Mouse (Mus musculus): ENCODE measurements at regions not wholly inside any gene's neighbourhood (a gene's known extent, or its start where the extent isn't known, plus 50 kb on each side); places are given as distances from the start of the nearest gene placed in this dataset.
A peak's percentile ranks its signal among the peaks of the same experiment; 100 is the strongest.

DNA sequence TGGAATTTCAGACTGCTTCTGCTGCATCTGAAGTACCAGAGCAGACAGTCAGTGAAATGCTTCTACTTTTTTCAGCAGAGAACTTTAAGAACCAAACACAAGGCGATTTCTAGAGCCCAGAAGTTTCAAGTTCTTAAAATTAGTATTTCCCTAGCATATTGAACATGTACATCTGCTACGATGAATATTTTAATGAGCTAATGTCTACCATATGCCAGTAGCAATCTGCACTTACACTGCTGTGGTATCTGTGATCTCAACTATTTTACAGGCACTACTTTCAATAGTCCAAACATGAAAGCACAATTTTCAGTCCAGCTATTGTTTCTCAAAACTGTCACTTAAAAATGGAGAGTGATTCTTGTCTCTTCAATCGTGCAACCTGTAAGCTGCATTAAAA, 339.9 kb upstream of the Smc2 start:
- Histone ChIP-seq H3K27ac (no peak overlapping the region), H3K9ac (replicated peaks) (no peak overlapping the region), H3K36me3 (no peaks in the 10 kb centered on the region), H3K4me3 (replicated peaks) (no peak overlapping the region), H3K9me3 (no peaks in the 10 kb centered on the region), H3K4me1 (replicated peaks) (no peaks in the 10 kb centered on the region), H3K27me3 (no peaks in the 10 kb centered on the region), H3K4me2 (replicated peaks) (no peak overlapping the region)
- WGBS: 83% methylated on average over 3 of the region's 3 CpGs
- no peak for ATAC-seq

DNA sequence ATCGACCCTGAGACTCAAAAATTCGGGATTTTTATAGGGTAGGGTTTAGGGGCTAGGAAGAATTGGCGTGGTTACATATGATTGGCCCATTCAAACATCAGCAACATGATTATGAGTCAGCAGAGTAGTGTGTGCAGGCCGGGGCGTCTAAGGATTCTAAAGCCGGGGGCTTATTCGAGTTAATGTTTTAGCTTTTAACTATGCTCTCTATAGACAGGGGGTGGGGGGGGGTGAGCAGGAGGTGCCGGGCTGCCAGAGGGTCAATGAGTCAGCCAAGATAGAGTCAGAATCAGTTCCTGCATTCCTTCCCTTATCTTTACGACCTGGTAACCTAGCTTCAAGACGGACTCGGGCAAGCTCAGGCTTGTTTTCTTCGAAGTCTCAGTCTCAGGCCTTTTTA, 333.2 kb upstream of the Smc2 start:
- Histone ChIP-seq H3K9me3 (no peaks in the 10 kb centered on the region), H3K4me1 (replicated peaks) (no peaks in the 10 kb centered on the region), H3K4me2 (replicated peaks) (no peak overlapping the region), H3K36me3 (no peaks in the 10 kb centered on the region), H3K27ac (no peak overlapping the region), H3K9ac (replicated peaks) (no peak overlapping the region), H3K27me3 (no peaks in the 10 kb centered on the region), H3K4me3 (replicated peaks) (no peak overlapping the region)
- no peak for ATAC-seq
- 89% methylated on average over 12 of the region's 12 CpGs for WGBS

DNA sequence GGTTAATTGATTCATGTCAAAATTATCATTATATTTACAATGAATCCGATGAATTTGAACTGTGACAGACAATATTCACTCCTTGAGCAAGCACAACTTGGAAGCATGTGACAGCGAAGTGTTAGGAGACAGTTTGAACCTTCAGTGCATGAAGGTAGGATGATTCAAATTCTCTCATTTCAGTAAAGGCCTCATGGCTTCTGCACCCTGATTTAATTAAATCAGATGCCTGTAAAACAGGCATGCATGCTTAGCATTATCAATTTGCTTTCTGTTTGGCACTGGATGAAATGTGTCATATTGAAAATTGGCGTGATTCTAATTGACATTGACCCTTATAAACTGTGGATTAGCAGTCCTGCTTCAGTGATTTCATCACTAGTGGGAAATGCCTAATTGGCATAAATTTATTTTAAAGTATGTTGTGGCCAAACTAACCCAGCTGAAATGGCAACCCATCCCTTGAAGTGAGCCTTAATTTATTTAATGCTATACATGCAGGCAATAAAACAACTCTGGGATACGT, 321.2 kb upstream of the Smc2 start:
- H3K4me3 ChIP-seq (replicated peaks): no peak overlapping the region
- 76% methylated on average over 4 of the region's 4 CpGs for WGBS
- H3K27ac ChIP-seq: no peak overlapping the region
- H3K9ac ChIP-seq (replicated peaks): no peak overlapping the region
- H3K27me3 ChIP-seq: no peaks in the 10 kb centered on the region
- H3K36me3 ChIP-seq: no peaks in the 10 kb centered on the region
- no peaks in the 10 kb centered on the region for H3K4me1 ChIP-seq (replicated peaks)
- ATAC-seq: no peak
- no peak overlapping the region for H3K4me2 ChIP-seq (replicated peaks)
- no peaks in the 10 kb centered on the region for H3K9me3 ChIP-seq

DNA sequence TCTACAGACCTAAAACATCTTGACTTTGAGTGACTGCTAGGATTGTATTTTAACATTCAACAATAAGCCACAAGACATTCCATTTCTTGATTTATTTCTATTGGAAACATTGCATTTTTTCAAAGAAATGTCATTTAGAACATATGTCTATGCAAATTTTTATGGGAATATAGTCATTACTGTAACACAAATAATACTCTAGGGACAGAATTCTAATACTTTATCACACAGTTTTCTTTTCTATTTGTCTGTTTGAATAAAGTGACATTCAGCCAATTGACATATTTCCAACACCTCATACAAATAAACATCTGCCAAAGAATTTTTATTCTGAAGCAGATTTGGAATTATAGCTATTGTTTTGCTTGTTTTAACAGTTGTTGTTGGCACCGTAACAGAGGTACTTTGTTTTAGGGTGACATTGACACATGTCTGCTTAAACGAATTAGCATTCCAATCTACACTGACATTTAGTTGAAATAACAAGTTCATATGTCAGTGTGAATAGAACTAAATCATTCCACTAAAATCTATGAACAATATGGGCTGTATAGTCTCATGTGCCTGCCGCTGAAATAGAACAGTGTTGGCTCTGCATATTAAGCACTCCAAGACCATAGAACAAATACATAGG, 320.5 kb upstream of the Smc2 start:
- no peak overlapping the region for H3K27ac ChIP-seq
- no peaks in the 10 kb centered on the region for H3K4me1 ChIP-seq (replicated peaks)
- no peak for ATAC-seq
- H3K4me3 ChIP-seq (replicated peaks): no peak overlapping the region
- no peak overlapping the region for H3K9ac ChIP-seq (replicated peaks)
- H3K27me3 ChIP-seq: no peaks in the 10 kb centered on the region
- H3K4me2 ChIP-seq (replicated peaks): no peak overlapping the region
- WGBS: 68% methylated on average over 3 of the region's 3 CpGs
- no peaks in the 10 kb centered on the region for H3K36me3 ChIP-seq
- H3K9me3 ChIP-seq: no peaks in the 10 kb centered on the region

DNA sequence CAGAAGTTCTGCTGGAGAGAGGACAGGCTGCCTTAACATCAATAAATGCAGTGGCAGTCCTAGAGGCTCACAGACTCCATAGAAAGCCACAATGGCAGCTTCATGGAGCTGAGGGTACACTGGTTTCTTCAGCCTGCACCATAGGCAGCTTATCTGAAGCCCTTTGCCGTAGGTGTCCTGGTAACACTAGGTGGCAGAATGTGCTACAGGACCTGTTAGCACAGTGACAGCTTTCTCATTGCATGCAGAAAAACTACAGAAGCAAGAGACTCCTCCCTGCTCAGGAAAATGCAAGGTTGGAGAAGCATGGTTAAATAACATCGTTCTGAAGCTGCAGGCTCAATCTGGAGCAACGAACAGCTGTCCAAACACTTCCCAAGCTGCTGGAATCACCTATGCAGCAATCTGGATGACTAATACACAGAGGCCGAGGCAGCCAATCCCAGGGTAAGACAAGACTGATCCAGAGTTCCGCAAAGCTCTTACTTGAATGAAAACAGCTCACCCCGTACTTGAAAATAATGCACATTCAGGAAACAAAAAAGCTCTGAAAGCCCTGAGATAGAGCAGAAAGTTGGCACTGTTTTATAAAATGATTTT, 286.4 kb upstream of the Smc2 start:
- Histone ChIP-seq H3K27me3 (no peaks in the 10 kb centered on the region), H3K36me3 (no peaks in the 10 kb centered on the region), H3K27ac (no peak overlapping the region), H3K9ac (replicated peaks) (no peak overlapping the region), H3K4me1 (replicated peaks) (no peaks in the 10 kb centered on the region), H3K4me3 (replicated peaks) (no peak overlapping the region), H3K4me2 (replicated peaks) (no peak overlapping the region), H3K9me3 (no peaks in the 10 kb centered on the region)
- ATAC-seq: no peak
- 79% methylated on average over 6 of the region's 6 CpGs for WGBS

DNA sequence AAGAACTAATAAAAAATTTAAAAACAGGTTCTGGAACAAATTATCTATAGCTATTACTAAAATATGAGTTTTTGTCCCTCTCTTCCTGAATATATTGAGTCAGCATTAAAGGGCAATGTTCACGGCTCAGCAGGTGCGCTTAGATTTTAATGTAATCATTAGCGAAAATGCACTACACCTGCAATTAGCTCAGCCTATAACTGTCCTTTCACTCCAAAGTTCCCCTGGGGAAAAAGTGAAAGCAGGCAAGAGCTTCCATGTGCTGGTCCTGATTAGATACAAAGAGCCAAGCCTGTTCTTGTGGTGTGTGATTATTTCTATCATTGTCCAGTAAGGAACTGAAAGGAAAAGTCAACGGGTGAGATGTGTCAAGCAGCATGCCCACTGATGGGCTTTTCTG, 262.8 kb upstream of the Smc2 start:
- ATAC-seq: no peak
- Histone ChIP-seq H3K4me2 (replicated peaks) (no peak overlapping the region), H3K9ac (replicated peaks) (no peak overlapping the region), H3K4me1 (replicated peaks) (no peaks in the 10 kb centered on the region), H3K36me3 (no peaks in the 10 kb centered on the region), H3K27ac (no peak overlapping the region), H3K4me3 (replicated peaks) (no peak overlapping the region), H3K9me3 (no peaks in the 10 kb centered on the region), H3K27me3 (no peaks in the 10 kb centered on the region)
- 90% methylated on average over 4 of the region's 4 CpGs for WGBS

DNA sequence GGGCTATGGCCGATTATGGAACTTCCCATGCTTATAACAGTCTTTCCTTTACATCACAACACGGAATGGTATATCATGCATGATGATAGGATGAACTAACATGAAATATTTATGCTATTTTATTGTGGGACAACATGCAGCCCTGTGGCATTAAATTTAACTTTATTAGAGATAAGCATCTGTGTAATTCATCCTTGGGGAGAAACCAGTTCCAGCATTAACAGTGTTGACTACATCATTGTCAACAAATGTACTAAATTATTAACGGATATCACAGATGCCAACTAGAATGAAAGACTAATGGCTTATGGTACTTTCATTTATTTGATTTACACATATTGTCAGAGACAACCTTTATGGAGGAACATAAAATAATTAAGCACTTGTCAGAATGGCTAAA, 241.3 kb upstream of the Smc2 start:
- no peak overlapping the region for H3K4me2 ChIP-seq (replicated peaks)
- no peak overlapping the region for H3K4me3 ChIP-seq (replicated peaks)
- H3K9me3 ChIP-seq: no peaks in the 10 kb centered on the region
- no peak overlapping the region for H3K9ac ChIP-seq (replicated peaks)
- 81% methylated on average over 3 of the region's 3 CpGs for WGBS
- H3K27me3 ChIP-seq: no peaks in the 10 kb centered on the region
- no peak overlapping the region for H3K27ac ChIP-seq
- ATAC-seq: no peak
- H3K4me1 ChIP-seq (replicated peaks): no peaks in the 10 kb centered on the region
- no peaks in the 10 kb centered on the region for H3K36me3 ChIP-seq

DNA sequence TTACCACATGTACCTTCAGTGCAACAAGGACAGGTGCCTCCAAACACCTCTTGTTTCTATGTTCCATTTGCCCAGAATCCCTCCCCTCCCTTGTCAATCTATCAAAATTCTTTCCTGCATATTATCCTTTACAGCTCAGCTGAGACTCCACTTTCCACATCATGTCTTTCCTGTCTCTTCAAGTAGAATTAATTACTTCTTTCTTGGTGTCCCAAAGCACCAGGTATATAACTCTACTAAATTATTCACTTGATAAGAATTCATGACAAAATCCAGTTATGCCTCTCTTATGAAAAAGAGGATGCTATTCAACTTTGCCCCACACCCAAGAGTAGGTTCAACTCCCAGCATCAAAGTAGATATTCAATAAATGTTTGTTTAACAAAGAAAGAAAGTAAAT, 228.4 kb upstream of the Smc2 start:
- 0 out of 2 replicates have a peak, but pooled peaks cover 4% of the 10 kb centered on the region for H3K4me1 ChIP-seq (replicated peaks)
- no peak overlapping the region for H3K27ac ChIP-seq
- H3K36me3 ChIP-seq: no peaks in the 10 kb centered on the region
- H3K27me3 ChIP-seq: no peaks in the 10 kb centered on the region
- H3K9me3 ChIP-seq: no peaks in the 10 kb centered on the region
- no peak overlapping the region for H3K4me2 ChIP-seq (replicated peaks)
- no peak overlapping the region for H3K4me3 ChIP-seq (replicated peaks)
- no peak overlapping the region for H3K9ac ChIP-seq (replicated peaks)
- ATAC-seq: peak; percentile 40; the same call in 1 of the 2 replicates

DNA sequence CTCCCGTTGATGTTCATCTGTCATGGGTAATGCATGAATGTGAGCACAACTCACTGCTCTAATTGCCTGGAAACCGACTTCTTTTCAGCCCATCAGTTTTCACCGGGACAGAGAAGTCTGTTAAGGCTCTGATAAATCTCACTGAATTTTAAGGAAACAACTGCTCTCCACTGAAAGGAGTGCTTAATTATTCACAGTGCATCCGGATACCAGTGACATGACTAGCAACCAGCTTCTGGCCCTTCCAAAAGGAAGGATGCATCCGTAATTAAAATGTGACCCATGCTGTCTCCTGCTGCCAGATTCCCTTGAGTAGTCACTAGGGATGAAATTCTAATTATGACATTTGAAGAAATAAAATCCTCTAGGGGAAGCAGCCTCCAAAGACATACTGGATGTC, 228.0 kb upstream of the Smc2 start:
- H3K36me3 ChIP-seq: no peaks in the 10 kb centered on the region
- 0 out of 2 replicates have a peak, but pooled peaks cover 4% of the 10 kb centered on the region for H3K4me1 ChIP-seq (replicated peaks)
- H3K9me3 ChIP-seq: no peaks in the 10 kb centered on the region
- no peak overlapping the region for H3K9ac ChIP-seq (replicated peaks)
- no peaks in the 10 kb centered on the region for H3K27me3 ChIP-seq
- H3K4me2 ChIP-seq (replicated peaks): no peak overlapping the region
- peak; percentile 80 for ATAC-seq
- 31% methylated on average over 5 of the region's 5 CpGs for WGBS
- H3K4me3 ChIP-seq (replicated peaks): no peak overlapping the region
- H3K27ac ChIP-seq: no peak overlapping the region

DNA sequence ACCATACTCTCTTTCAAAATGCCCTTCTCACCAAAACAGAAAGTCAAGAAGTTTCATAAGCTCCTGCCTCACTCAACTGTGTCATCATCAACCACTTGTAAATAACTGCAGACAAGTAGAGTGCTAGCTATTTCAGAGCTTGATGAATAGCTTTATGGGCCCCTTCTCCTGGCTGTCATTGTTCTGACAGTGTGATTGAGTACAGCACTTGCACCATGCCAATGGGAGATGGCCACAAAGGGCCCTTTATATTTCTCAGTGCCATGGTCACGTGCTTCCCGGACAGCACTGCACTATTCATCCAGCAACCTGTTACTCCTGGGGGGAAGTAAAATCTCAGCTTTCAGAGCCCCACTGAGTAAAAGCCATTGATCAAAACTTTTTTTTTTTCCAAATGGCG, 225.7 kb upstream of the Smc2 start:
- no peak overlapping the region for H3K9ac ChIP-seq (replicated peaks)
- no peak overlapping the region for H3K4me3 ChIP-seq (replicated peaks)
- no peaks in the 10 kb centered on the region for H3K27me3 ChIP-seq
- H3K9me3 ChIP-seq: no peaks in the 10 kb centered on the region
- no peak for ATAC-seq
- no peak overlapping the region for H3K4me2 ChIP-seq (replicated peaks)
- 72% methylated on average over 3 of the region's 3 CpGs for WGBS
- no peak overlapping the region for H3K27ac ChIP-seq
- 0 out of 2 replicates have a peak, but pooled peaks cover 4% of the 10 kb centered on the region for H3K4me1 ChIP-seq (replicated peaks)
- no peaks in the 10 kb centered on the region for H3K36me3 ChIP-seq

Measured in midbrain, embryonic 13.5 days (tissue).